ENCODE assay signal across 19 mouse cellular contexts in genomic region chr11:80368949-80369348, GRCm38 (mm10). TPM values are rescaled to one million over a fixed set of nuclear protein-coding genes. Genes with fewer than 3 reads are reported as not detected.
DNase-seq lines count a peak whose midpoint lies in the region; ATAC-seq and TF ChIP-seq lines count a peak whose summit lies in the region.
"Had no signal": no experiment of that assay in that cellular context is flagged by ENCODE, and none has a peak within 500 bp of the region (broad histone marks: within the 10 kb centered on the region; RNA-seq: fewer than 3 reads in every experiment).

No protein-coding gene starts in this region.

- ATAC-seq in hindbrain, postnatal 0 days: no peak
- ATAC-seq: forebrain, embryonic 14.5 days had no signal

- no peak for TF ChIP-seq EP300 in heart, adult 2 months (IDR thresholded peaks at IDR 0.05; ENCODE audit: insufficient read depth, low read depth, low read length)

- intact Hi-C loops in heart, adult 2 months (cut with DNase I): no loop called here
- intact Hi-C loops in left cerebral cortex, adult 2 months (cut with DNase I): no loop called here
- intact Hi-C loops in left cerebral cortex, postnatal 14 days (cut with DNase I): no loop called here

- no peak for TF ChIP-seq CTCF in heart, adult 2 months (IDR thresholded peaks at IDR 0.05)
- peak; percentile 48; the same call in 1 of the 2 replicates for TF ChIP-seq CTCF in hindbrain, postnatal 0 days (IDR thresholded peaks at IDR 0.05; ENCODE audit: low read depth)
- TF ChIP-seq CTCF in left cerebral cortex, adult 2 months (IDR thresholded peaks at IDR 0.05): peak; percentile 16
- TF ChIP-seq CTCF in brain, embryonic 14.5 days (IDR thresholded peaks at IDR 0.05; ENCODE audit: borderline replicate concordance, extremely low read depth, insufficient read depth, insufficient read length): peak; percentile 11; the same call in 1 of the 2 replicates

- H3K79me2 ChIP-seq in heart, adult 2 months (replicated peaks; ENCODE audit: control insufficient read depth, insufficient read depth, low read length): no peaks in the 10 kb centered on the region

- WGBS in heart, adult 2 months: 100% methylated on average over 1 of the region's 1 CpGs
- 93% methylated on average over 1 of the region's 1 CpGs for WGBS in hindbrain, postnatal 0 days
- 95% methylated on average over 1 of the region's 1 CpGs for WGBS in hindbrain, embryonic 10.5 days

- H3K4me1 ChIP-seq in heart, adult 2 months (ENCODE audit: control insufficient read depth, insufficient read depth, low read length): no peaks in the 10 kb centered on the region
- H3K4me1 ChIP-seq in hindbrain, postnatal 0 days (ENCODE audit: insufficient read depth, low read length): no peaks in the 10 kb centered on the region
- H3K4me1 ChIP-seq in hindbrain, embryonic 10.5 days (replicated peaks): no peaks in the 10 kb centered on the region
- H3K4me1 ChIP-seq: embryonic facial prominence, embryonic 10.5 days; heart, embryonic 13.5 days; hindbrain, embryonic 15.5 days had no signal

- no peaks in the 10 kb centered on the region for H3K27me3 ChIP-seq in heart, adult 2 months (ENCODE audit: control insufficient read depth, insufficient read depth, low read length)
- H3K27me3 ChIP-seq in hindbrain, postnatal 0 days (ENCODE audit: insufficient read depth, low read length): no peaks in the 10 kb centered on the region
- no peaks in the 10 kb centered on the region for H3K27me3 ChIP-seq in hindbrain, embryonic 10.5 days (ENCODE audit: insufficient read depth, poor library complexity, severe bottlenecking)
- H3K27me3 ChIP-seq: heart, embryonic 13.5 days; hindbrain, embryonic 15.5 days had no signal

- H3K9ac ChIP-seq in heart, adult 2 months (ENCODE audit: low read depth, low read length): no peak overlapping the region
- H3K9ac ChIP-seq in hindbrain, postnatal 0 days (replicated peaks; ENCODE audit: low read length): no peak overlapping the region
- H3K9ac ChIP-seq: heart, embryonic 13.5 days; hindbrain, embryonic 15.5 days had no signal

- H3K4me3 ChIP-seq in heart, adult 2 months: no peak overlapping the region
- no peak overlapping the region for H3K4me3 ChIP-seq in hindbrain, postnatal 0 days (ENCODE audit: low read length)
- H3K4me3 ChIP-seq in hindbrain, embryonic 10.5 days: no peak overlapping the region
- H3K4me3 ChIP-seq in left cerebral cortex, adult 2 months: no peak overlapping the region
- H3K4me3 ChIP-seq: embryonic facial prominence, embryonic 10.5 days; heart, embryonic 13.5 days; hindbrain, embryonic 15.5 days had no signal

- no peaks in the 10 kb centered on the region for H3K36me3 ChIP-seq in heart, adult 2 months (ENCODE audit: control insufficient read depth, insufficient read depth, low read length)
- H3K36me3 ChIP-seq in hindbrain, postnatal 0 days (ENCODE audit: insufficient read depth, low read length): peaks cover 25% of the 10 kb centered on the region
- H3K36me3 ChIP-seq in hindbrain, embryonic 10.5 days: peaks cover 91% of the 10 kb centered on the region

- no peak overlapping the region for H3K4me2 ChIP-seq in hindbrain, postnatal 0 days (ENCODE audit: low read depth, low read length)
- H3K4me2 ChIP-seq: heart, embryonic 13.5 days; hindbrain, embryonic 15.5 days had no signal

- no peak for TF ChIP-seq POLR2A in heart, adult 2 months (IDR thresholded peaks at IDR 0.05; ENCODE audit: insufficient read depth, low read depth, low read length)
- no peak for TF ChIP-seq POLR2A in brain, embryonic 14.5 days (IDR thresholded peaks at IDR 0.05; ENCODE audit: borderline replicate concordance, extremely low read depth, insufficient read depth, insufficient read length, poor library complexity, severe bottlenecking)

- no peak overlapping the region for H3K27ac ChIP-seq in heart, adult 2 months
- H3K27ac ChIP-seq in hindbrain, postnatal 0 days: no peak overlapping the region
- H3K27ac ChIP-seq in hindbrain, embryonic 10.5 days: no peak overlapping the region
- H3K27ac ChIP-seq in left cerebral cortex, adult 2 months: no peak overlapping the region
- H3K27ac ChIP-seq: embryonic facial prominence, embryonic 10.5 days; heart, embryonic 13.5 days; hindbrain, embryonic 15.5 days had no signal

- H3K9me3 ChIP-seq in hindbrain, postnatal 0 days (ENCODE audit: low read length): no peaks in the 10 kb centered on the region
- no peaks in the 10 kb centered on the region for H3K9me3 ChIP-seq in hindbrain, embryonic 10.5 days
- H3K9me3 ChIP-seq: embryonic facial prominence, embryonic 10.5 days; heart, embryonic 13.5 days; hindbrain, embryonic 15.5 days had no signal

- DNase-seq in heart, adult 11 months: peak; percentile 28
- DNase-seq in heart, adult 2 months: no peak
- DNase-seq in hindbrain, postnatal 0 days (ENCODE audit: low spot score): peak; percentile 54
- DNase-seq in hindbrain, embryonic 10.5 days (ENCODE audit: low spot score): no peak
- DNase-seq in left cerebral cortex, adult 2 months (ENCODE audit: extremely low spot score in 1 of 2, low spot score in 2 of 2): no peak
- no peak for DNase-seq in left cerebral cortex, postnatal 14 days (ENCODE audit: low spot score in 2 of 2)
- DNase-seq in brain, embryonic 14.5 days (ENCODE audit: low read depth): no peak
- DNase-seq in MN1 (ENCODE audit: low spot score): no peak
- DNase-seq: adrenal gland, adult 2 months; adrenal gland, postnatal 25 days; cerebellum, adult 2 months; cerebellum, postnatal 10 days; gastrocnemius, postnatal 36 days; heart, adult 18-20 months; heart, postnatal 10 days had no signal

RNA-seq across cellular contexts. Expression of gene 5730455P16Rik, which starts 8.9 kb away (rescaled TPM):
- total RNA-seq in heart, adult 2 months (2021): 10 to 100 TPM; 19.2 to 22.8 TPM
- polyA plus RNA-seq in heart, adult 2 months (2012; rRNA removed): 4.6 and 10.2 TPM in 2 replicates
- total RNA-seq in hindbrain, postnatal 0 days (2014; rRNA removed): 22.8 and 24.2 TPM in 2 replicates
- 46.2 and 49.2 TPM in 2 replicates for polyA plus RNA-seq in hindbrain, postnatal 0 days (2015; fragmentation: Nextera tagmentation; extraction: Ambion mirVana)
- 19.4 and 24.4 TPM in 2 replicates for polyA plus RNA-seq in hindbrain, embryonic 10.5 days (2016; fragmentation: Nextera tagmentation; extraction: Ambion mirVana)
- 10 to 100 TPM; 47.8 to 51.7 TPM for total RNA-seq in left cerebral cortex, adult 2 months (2021)
- 10 to 100 TPM; 48.4 to 50.3 TPM for total RNA-seq in left cerebral cortex, postnatal 14 days (2021)
- polyA plus RNA-seq in brain, embryonic 14.5 days (2012; rRNA removed): 12.4 and 15.9 TPM in 2 replicates

RNA-seq across cellular contexts. Expression of gene Zfp207, which starts 14.1 kb away (rescaled TPM):
- 10 to 100 TPM; 58.3 to 59.9 TPM for total RNA-seq in heart, adult 2 months (2021)
- 63.0 and 99.1 TPM in 2 replicates for polyA plus RNA-seq in heart, adult 2 months (2012; rRNA removed)
- total RNA-seq in hindbrain, postnatal 0 days (2014; rRNA removed): 192 and 228 TPM in 2 replicates
- 141 and 149 TPM in 2 replicates for polyA plus RNA-seq in hindbrain, postnatal 0 days (2015; fragmentation: Nextera tagmentation; extraction: Ambion mirVana)
- polyA plus RNA-seq in hindbrain, embryonic 10.5 days (2016; fragmentation: Nextera tagmentation; extraction: Ambion mirVana): 244 and 296 TPM in 2 replicates
- 100 to 1,000 TPM; 132 to 135 TPM for total RNA-seq in left cerebral cortex, adult 2 months (2021)
- total RNA-seq in left cerebral cortex, postnatal 14 days (2021): 100 to 1,000 TPM; 140 to 143 TPM
- 259 and 273 TPM in 2 replicates for polyA plus RNA-seq in brain, embryonic 14.5 days (2012; rRNA removed)

RNA-seq across cellular contexts. Expression of gene Psmd11, which starts 59.5 kb away (rescaled TPM):
- 100 to 1,000 TPM in 1 of 2 experiments, 10 to 100 TPM in 1; 98.4 to 107 TPM for total RNA-seq in heart, adult 2 months (2021)
- 51.3 and 83.3 TPM in 2 replicates for polyA plus RNA-seq in heart, adult 2 months (2012; rRNA removed)
- total RNA-seq in hindbrain, postnatal 0 days (2014; rRNA removed): 31.2 and 35.1 TPM in 2 replicates
- polyA plus RNA-seq in hindbrain, postnatal 0 days (2015; fragmentation: Nextera tagmentation; extraction: Ambion mirVana): 272 and 284 TPM in 2 replicates
- polyA plus RNA-seq in hindbrain, embryonic 10.5 days (2016; fragmentation: Nextera tagmentation; extraction: Ambion mirVana): 344 and 387 TPM in 2 replicates
- total RNA-seq in left cerebral cortex, adult 2 months (2021): 100 to 1,000 TPM; 102 to 103 TPM
- 100 to 1,000 TPM in 1 of 2 experiments, 10 to 100 TPM in 1; 99.3 to 100 TPM for total RNA-seq in left cerebral cortex, postnatal 14 days (2021)
- 86.1 and 90.2 TPM in 2 replicates for polyA plus RNA-seq in brain, embryonic 14.5 days (2012; rRNA removed)

Comparison
In these comparisons a context has a peak if more than half of its experiments do, and no peak if none do; other contexts are left out.
1. DNase-seq: peak in heart, adult 11 months (single experiment) and hindbrain, postnatal 0 days (single experiment); none in heart, adult 2 months (0 of 2), hindbrain, embryonic 10.5 days (single experiment), left cerebral cortex, adult 2 months (0 of 2), left cerebral cortex, postnatal 14 days (0 of 2), brain, embryonic 14.5 days (single experiment) and MN1 (single experiment).